Mouse (Mus musculus): Measurements from ENCODE around the gene Rnf144a. TPM values are rescaled to one million over a fixed set of nuclear protein-coding genes. Genes with fewer than 3 reads are reported as not detected.
"Not testable (repeated sequence)": the region's sequence is repeated elsewhere in the genome, so short reads cannot be mapped to it uniquely, and the experiment has no call there.

Gene Rnf144a
- polyA plus RNA-seq, 1 experiment: 28.3 TPM

DNA sequence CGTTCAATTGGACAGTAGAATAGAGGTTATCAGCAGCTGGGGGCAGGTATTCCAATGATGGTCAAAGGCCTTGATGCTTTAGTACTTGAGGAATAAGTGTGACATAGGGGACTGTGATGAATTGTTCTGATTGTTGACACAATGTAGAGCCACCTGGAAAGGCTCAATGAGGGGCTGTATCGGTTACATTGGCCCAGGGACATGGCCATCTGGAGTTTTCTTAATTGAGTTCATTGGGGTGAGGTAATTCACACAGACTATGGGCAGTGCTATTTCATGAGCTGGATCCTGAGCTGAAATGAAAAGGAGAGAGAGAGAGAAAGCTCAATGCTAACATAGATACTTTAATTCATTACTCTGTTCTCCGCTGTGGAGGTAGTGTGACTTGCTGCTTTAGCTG, 22.9 kb upstream of the Rnf144a start:
- TF ChIP-seq CTCF (IDR thresholded peaks at IDR 0.05; ENCODE audit: borderline replicate concordance, extremely low read depth, insufficient read depth, insufficient read length) (no peak), POLR2A (IDR thresholded peaks at IDR 0.05; ENCODE audit: borderline replicate concordance, extremely low read depth, insufficient read depth, insufficient read length, poor library complexity, severe bottlenecking) (no peak)
- DNase-seq (ENCODE audit: low read depth): peak; percentile 50

DNA sequence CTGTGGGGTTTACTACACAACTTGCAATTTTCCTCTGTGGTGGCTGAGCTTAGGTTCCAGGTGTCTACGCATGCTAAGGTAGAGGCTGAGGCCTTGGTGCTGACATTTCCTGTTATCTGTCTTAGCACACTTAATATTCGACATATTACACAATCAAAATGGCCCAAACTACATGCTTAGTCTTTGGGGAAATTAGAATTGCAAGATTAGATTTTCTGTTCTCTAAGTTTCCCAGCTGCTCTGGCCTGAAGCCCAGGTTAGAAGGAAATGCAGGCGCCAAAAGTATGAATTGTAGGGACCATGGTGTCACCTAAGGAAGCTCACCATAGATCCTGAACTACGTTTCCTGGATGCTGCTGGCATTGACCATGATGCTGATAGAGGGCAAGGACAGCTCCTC, 21.3 kb upstream of the Rnf144a start:
- TF ChIP-seq POLR2A (IDR thresholded peaks at IDR 0.05; ENCODE audit: borderline replicate concordance, extremely low read depth, insufficient read depth, insufficient read length, poor library complexity, severe bottlenecking): no peak
- TF ChIP-seq CTCF (IDR thresholded peaks at IDR 0.05; ENCODE audit: borderline replicate concordance, extremely low read depth, insufficient read depth, insufficient read length): no peak
- DNase-seq (ENCODE audit: low read depth): no peak

DNA sequence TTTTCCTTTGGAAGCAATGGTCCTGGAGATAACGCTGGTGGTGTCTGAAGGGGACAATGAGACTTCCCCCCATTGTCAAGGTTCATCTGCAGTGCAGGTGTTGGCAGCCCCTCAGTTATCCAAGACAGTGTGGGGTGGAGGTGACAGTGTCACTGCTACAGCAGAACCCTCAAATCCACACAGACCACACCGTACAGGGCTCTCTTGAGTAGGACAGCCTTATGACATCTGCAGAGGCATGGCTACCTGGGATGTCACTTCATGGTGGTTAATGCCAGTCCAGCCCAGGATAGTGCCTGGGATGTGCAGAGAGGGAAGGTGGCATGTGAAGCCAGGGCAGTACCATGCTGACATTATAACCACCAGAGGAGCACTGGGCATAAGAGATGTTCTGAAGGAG, 13.7 kb upstream of the Rnf144a start:
- DNase-seq (ENCODE audit: low read depth): not testable (repeated sequence)

- DNase-seq (ENCODE audit: low read depth): peak; percentile 71
- no peak for TF ChIP-seq POLR2A (IDR thresholded peaks at IDR 0.05; ENCODE audit: borderline replicate concordance, extremely low read depth, insufficient read depth, insufficient read length, poor library complexity, severe bottlenecking)
- TF ChIP-seq CTCF (IDR thresholded peaks at IDR 0.05; ENCODE audit: borderline replicate concordance, extremely low read depth, insufficient read depth, insufficient read length): no peak
These were observed 9.8 kb upstream of the Rnf144a start for GRCm38 (mm10) chr12:26424841-26425240.

DNA sequence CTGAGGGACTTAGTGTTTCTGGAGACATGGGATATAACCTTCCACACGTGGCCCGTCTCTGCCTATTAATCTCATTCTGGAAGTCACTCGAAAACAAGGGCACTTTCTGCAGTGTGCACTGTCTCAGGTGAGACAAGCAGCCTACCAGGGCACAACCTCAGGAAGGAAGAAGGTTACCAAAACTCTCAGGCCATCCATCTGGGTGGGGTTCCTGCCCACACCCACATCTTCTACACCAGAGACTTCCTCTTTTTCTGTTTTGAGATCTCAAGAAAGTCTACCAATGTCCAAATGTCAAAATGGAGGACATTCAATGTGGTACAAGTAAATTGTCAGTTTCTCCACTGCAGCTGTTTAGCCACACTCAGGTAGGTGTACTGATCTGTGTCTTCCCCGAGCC, 3.3 kb upstream of the Rnf144a start:
- TF ChIP-seq POLR2A (IDR thresholded peaks at IDR 0.05; ENCODE audit: borderline replicate concordance, extremely low read depth, insufficient read depth, insufficient read length, poor library complexity, severe bottlenecking): no peak
- no peak for TF ChIP-seq CTCF (IDR thresholded peaks at IDR 0.05; ENCODE audit: borderline replicate concordance, extremely low read depth, insufficient read depth, insufficient read length)
- no peak for DNase-seq (ENCODE audit: low read depth)

- no peak for DNase-seq (ENCODE audit: low read depth)
- no peak for TF ChIP-seq POLR2A (IDR thresholded peaks at IDR 0.05; ENCODE audit: borderline replicate concordance, extremely low read depth, insufficient read depth, insufficient read length, poor library complexity, severe bottlenecking)
- no peak for TF ChIP-seq CTCF (IDR thresholded peaks at IDR 0.05; ENCODE audit: borderline replicate concordance, extremely low read depth, insufficient read depth, insufficient read length)
These were observed 1.7 kb upstream of the Rnf144a start for GRCm38 (mm10) chr12:26416636-26417295.

GRCm38 (mm10) chr12:26414451-26415103, 477 bp downstream of the Rnf144a start:
- TF ChIP-seq CTCF (IDR thresholded peaks at IDR 0.05; ENCODE audit: borderline replicate concordance, extremely low read depth, insufficient read depth, insufficient read length) (no peak), POLR2A (IDR thresholded peaks at IDR 0.05; ENCODE audit: borderline replicate concordance, extremely low read depth, insufficient read depth, insufficient read length, poor library complexity, severe bottlenecking) (no peak)
- peak; percentile 62 for DNase-seq (ENCODE audit: low read depth)

GRCm38 (mm10) chr12:26413961-26414411, 1.1 kb downstream of the Rnf144a start:
- DNase-seq (ENCODE audit: low read depth): no peak
- no peak for TF ChIP-seq POLR2A (IDR thresholded peaks at IDR 0.05; ENCODE audit: borderline replicate concordance, extremely low read depth, insufficient read depth, insufficient read length, poor library complexity, severe bottlenecking)
- no peak for TF ChIP-seq CTCF (IDR thresholded peaks at IDR 0.05; ENCODE audit: borderline replicate concordance, extremely low read depth, insufficient read depth, insufficient read length)

- TF ChIP-seq POLR2A (IDR thresholded peaks at IDR 0.05; ENCODE audit: borderline replicate concordance, extremely low read depth, insufficient read depth, insufficient read length, poor library complexity, severe bottlenecking) (no peak), CTCF (IDR thresholded peaks at IDR 0.05; ENCODE audit: borderline replicate concordance, extremely low read depth, insufficient read depth, insufficient read length) (no peak)
- DNase-seq (ENCODE audit: low read depth): peak; percentile 47
These were observed 2.3 kb downstream of the Rnf144a start for GRCm38 (mm10) chr12:26412802-26413201.

DNA sequence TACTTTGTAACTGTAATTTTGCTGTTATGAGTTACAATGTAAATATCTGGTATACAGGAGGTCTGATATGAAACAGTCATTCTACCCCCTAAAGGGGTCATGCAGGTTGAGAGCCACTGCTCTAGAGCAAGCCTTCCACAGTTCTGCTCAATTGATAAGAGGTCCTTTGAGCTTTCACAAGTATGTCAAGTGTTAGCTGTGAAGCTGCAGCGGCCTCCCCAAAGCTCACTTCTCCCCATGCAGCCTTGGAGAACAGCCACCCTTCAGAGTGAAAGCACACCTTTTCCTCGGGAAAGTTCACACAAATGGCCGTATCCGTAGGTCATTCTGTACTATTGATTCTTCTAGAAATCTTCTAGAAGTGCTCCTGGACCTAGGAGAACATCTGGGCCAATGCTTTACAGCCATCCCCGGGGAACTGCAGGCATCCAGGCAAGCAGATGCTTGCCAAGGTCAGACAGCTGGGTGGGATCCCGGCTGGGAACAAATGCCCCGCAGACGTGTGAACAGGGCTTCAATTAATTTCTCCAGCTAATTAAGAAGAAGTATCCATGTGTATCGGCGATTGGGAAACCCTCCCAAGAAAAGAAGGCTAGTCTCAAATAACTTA, 3.1 kb downstream of the Rnf144a start:
- TF ChIP-seq CTCF (IDR thresholded peaks at IDR 0.05; ENCODE audit: borderline replicate concordance, extremely low read depth, insufficient read depth, insufficient read length) (no peak), POLR2A (IDR thresholded peaks at IDR 0.05; ENCODE audit: borderline replicate concordance, extremely low read depth, insufficient read depth, insufficient read length, poor library complexity, severe bottlenecking) (no peak)
- peak; percentile 60 for DNase-seq (ENCODE audit: low read depth)

DNA sequence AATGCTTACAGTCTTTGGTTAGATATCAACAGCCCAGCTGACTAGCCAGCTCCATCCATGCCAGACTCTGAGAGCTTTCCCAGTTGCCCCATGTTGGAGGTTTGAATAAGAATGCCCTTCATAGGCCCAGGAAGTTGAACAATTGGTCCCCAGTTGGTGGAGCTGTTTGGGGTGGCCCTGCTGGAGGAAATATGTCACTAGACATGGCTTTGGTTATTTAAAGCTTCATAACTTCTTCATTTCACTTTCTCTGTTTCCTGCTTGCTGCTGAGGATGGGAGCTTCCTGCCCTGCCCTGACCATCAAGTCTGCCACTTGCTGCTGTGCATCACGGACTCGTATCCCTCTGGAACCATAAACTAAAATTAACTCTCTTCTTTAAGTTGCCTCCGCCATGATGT, 4.6 kb downstream of the Rnf144a start:
- DNase-seq (ENCODE audit: low read depth): no peak
- TF ChIP-seq POLR2A (IDR thresholded peaks at IDR 0.05; ENCODE audit: borderline replicate concordance, extremely low read depth, insufficient read depth, insufficient read length, poor library complexity, severe bottlenecking) (no peak), CTCF (IDR thresholded peaks at IDR 0.05; ENCODE audit: borderline replicate concordance, extremely low read depth, insufficient read depth, insufficient read length) (no peak)

DNA sequence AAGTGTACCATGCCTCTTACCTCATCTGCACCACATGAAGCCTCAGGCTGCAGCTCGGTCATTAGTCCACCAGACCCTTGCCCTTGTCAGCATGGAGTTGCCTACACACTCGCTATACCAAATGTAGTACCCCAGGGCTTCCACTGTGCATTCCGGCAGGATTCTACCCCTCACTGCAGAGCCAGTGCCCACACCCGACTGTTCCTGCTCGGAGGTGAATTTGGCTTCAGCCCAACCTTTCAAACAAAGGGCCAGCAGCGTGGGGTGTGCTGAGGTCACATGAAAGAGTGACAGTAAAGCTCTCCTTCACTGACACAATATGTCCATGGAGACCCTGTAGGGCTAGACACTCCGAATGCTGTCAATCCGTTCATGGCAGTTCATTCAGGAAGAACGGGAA, 6.3 kb downstream of the Rnf144a start:
- TF ChIP-seq POLR2A (IDR thresholded peaks at IDR 0.05; ENCODE audit: borderline replicate concordance, extremely low read depth, insufficient read depth, insufficient read length, poor library complexity, severe bottlenecking) (no peak), CTCF (IDR thresholded peaks at IDR 0.05; ENCODE audit: borderline replicate concordance, extremely low read depth, insufficient read depth, insufficient read length) (no peak)
- no peak for DNase-seq (ENCODE audit: low read depth)

Data from brain, embryonic 14.5 days (tissue).